Mouse (Mus musculus) central nervous system, embryonic 18 days (tissue): ENCODE data around the gene Rpf1. TPM values are rescaled to one million over a fixed set of nuclear protein-coding genes. Genes with fewer than 3 reads are reported as not detected.

Source experiments
- polyA plus RNA-seq: library from polyadenylated mRNA; depleted of rRNA; stranded (reverse); fragments of >200 nt; gene quantifications from 2 replicates; pipeline ENCODE4 v1.2.3, GENCODE M21; 2012; rRNA removed

Gene Rpf1
- 32.8 and 34.0 TPM in 2 replicates for polyA plus RNA-seq

DNA sequence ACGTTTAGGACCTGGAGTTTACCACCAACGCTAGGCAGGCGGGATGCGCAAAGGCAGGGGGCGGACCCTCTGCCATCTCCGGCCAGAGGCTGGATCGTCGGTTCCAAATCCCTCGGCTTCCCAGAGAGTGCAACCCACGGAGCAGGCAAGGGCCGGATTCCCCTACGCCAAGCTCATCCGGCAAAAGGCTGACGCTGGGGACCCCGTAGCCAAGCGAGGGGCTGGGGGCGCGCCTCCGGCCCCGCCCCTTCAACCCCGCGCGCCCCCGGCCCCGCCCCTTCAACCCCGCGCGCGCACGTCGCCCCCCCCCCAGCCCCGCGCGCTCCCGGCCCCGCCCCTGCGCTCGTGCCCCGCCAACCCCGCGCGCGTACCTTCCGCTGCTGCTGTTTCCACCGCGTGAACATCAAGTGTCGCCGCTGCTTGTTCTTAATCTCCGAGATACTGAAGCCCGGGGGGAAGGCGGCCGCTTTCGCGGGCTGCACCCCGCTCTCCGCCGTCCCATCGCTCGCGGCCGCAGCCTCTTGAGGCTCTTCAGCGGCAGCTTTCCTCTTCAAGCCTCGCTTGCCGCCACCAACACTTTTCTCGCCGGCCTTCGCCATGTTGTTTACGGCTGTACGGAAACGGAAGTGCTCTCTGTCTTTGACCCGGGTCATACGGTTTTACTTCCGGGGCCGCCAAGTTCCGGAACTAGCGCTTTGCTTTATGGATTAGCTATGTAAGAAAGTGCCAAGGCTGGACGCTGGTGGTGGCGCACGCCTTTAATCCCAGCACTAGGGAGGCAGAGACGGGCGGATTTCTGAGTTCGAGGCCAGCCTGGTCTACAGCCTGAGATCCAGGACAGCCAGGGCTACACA is at the start of gene Rpf1:
Gene Rpf1, minus strand, starts transcription at position 632 of the 854 bp plus-strand sequence.

DNA sequence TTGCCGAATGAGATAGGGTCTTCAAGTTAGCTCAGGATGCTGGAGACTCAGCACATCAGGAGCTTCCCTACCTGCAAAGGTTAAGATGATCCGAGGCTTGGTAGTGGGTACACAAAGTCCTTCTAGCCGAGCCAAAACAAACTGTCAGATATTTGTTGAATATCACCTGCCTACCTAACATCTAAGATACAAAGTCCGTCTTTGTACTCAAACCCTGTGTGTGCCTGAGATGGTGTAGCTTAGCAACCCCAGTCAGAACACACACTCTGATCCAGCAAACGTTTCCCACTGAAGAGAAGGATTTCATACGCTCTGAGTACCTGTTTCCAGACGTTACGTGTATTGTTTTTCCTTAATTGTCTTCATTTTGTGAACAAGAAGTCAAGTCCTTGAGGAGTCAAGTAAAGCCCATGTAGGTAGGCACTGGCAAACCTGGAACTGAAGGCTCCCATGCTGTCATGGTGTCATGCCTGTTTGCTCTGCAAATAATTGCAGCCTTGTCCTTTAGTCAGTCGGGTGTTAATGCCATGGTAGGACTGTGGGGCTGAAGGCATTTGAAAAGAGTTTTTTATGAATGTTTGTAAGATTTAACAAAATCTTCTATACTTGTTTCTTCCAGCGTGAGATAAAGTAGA is 49.0 kb upstream of the Rpf1 start, which contains the start of gene Uox:
Gene Uox, plus strand, starts transcription at position 279 of the 635 bp plus-strand sequence.

DNA sequence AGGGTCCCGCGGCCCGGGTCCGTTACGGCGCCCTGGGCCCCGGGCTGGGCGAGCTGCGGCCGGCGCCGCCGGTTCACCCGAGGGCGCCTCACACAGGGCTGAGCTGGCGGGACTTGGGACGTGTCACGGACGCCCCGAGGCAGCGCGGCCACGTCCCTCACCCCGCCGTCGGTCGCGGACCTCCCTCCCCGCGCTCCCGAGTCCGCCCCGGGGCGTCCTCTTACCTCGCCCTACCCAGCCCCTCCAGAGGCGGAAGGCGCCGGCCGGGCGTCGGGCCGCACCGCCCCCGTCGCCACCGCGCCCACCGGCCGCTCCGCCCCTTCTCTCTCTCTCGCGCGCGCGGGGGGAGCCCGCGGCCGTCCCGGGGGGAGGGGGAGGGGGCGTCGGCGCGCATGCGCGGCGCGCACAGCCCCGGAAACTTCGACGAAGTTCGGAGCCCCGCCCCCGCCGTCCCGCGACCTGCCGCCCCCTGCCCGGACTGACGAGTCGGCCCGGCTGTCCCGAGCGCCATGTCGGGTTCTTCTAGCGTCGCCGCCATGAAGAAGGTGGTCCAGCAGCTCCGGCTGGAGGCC is 21.7 kb downstream of the Rpf1 start, which contains the start of the genes Spata1 and Gng5:
Gene Spata1, minus strand, starts transcription at position 323 of the 572 bp plus-strand sequence.
Gene Gng5, plus strand, starts transcription at position 377 of the 572 bp plus-strand sequence.

Other genes starting within 250 kb of the Rpf1 start
- 16.3 TPM in 2 replicates for gene Ssx2ip, start 116.8 kb downstream of the Rpf1 start, polyA plus RNA-seq
- 2.2 and 2.7 TPM in 2 replicates for gene Ctbs, start 71.6 kb downstream of the Rpf1 start, polyA plus RNA-seq
- gene Spata1, start 21.7 kb downstream of the Rpf1 start, polyA plus RNA-seq, result 7.2 and 9.1 TPM in 2 replicates
- 125 and 148 TPM in 2 replicates for gene Gng5, start 21.6 kb downstream of the Rpf1 start, polyA plus RNA-seq
- 0.07 and 0.17 TPM in 2 replicates for gene Uox, start 49.0 kb upstream of the Rpf1 start, polyA plus RNA-seq
- gene Dnase2b, start 94.2 kb upstream of the Rpf1 start, polyA plus RNA-seq, result not detected in 2 replicates
- not detected in 2 replicates for gene 4930503B20Rik, start 129.9 kb upstream of the Rpf1 start, polyA plus RNA-seq
- 0.23 and 0.30 TPM in 2 replicates for gene Samd13, start 164.2 kb upstream of the Rpf1 start, polyA plus RNA-seq